Mouse (Mus musculus) liver, embryonic 11.5 days (tissue): ENCODE data around the gene Asb14. TPM values are rescaled to one million over a fixed set of nuclear protein-coding genes. Genes with fewer than 3 reads are reported as not detected.
"Not testable (repeated sequence)": the region's sequence is repeated elsewhere in the genome, so short reads cannot be mapped to it uniquely, and the experiment has no call there.

ENCODE experiments used
- ATAC-seq: fragments of 200-750 bp; cut with Nextera tagmentation; replicated peaks from 2 replicates; pipeline ENCODE4 v1.8.0; 2017; ENCODE audit warnings: moderate number of reproducible peaks, mild to moderate bottlenecking, moderate TSS enrichment, moderate library complexity; ENCODE audit not compliant: low FRiP score
- DNase-seq: peaks from one replicate; pipeline ENCODE4 v3.0.0-alpha.2; 2017; ENCODE audit warnings: low spot score
- H3K27ac ChIP-seq: fragments of 300-500 bp; sonication (generic); 2 replicates; pipeline ENCODE4 v1.5.1; 2014; ENCODE audit warnings: mild to moderate bottlenecking, low read depth, low read length, control low read depth
- H3K27me3 ChIP-seq: fragments of 300-500 bp; sonication (generic); replicated peaks from 2 replicates; pipeline ENCODE4 v1.6.1; 2014; ENCODE audit warnings: low read length, mixed read lengths; ENCODE audit not compliant: control insufficient read depth, insufficient read depth
- H3K36me3 ChIP-seq: fragments of 300-500 bp; sonication (generic); 2 replicates; pipeline ENCODE4 v1.6.1; 2014; ENCODE audit warnings: mild to moderate bottlenecking, low read length, moderate library complexity, mixed read lengths; ENCODE audit not compliant: control insufficient read depth, insufficient read depth
- H3K4me1 ChIP-seq: fragments of 300-500 bp; sonication (generic); replicated peaks from 2 replicates; pipeline ENCODE4 v1.6.1; 2014; ENCODE audit warnings: low read length, mixed read lengths; ENCODE audit not compliant: control insufficient read depth, insufficient read depth
- H3K4me2 ChIP-seq: fragments of 300-500 bp; sonication (generic); 2 replicates; pipeline ENCODE4 v1.6.1; 2014; ENCODE audit warnings: mild to moderate bottlenecking, control low read depth, moderate library complexity
- H3K4me3 ChIP-seq: fragments of 300-500 bp; sonication (generic); 2 replicates; pipeline ENCODE4 v1.5.1; 2014; ENCODE audit warnings: low read depth, low read length, control low read depth
- H3K9ac ChIP-seq: fragments of 300-500 bp; sonication (generic); 2 replicates; pipeline ENCODE4 v1.6.1; 2014; ENCODE audit warnings: low read depth, low read length, control low read depth
- H3K9me3 ChIP-seq: fragments of 300-500 bp; sonication (generic); 2 replicates; pipeline ENCODE4 v1.6.1; 2016; ENCODE audit warnings: low read length, inconsistent platforms, mixed read lengths; ENCODE audit not compliant: control insufficient read depth
- WGBS: fragments of 180-500 bp; shearing (Covaris S2); extraction: QIAGEN DNeasy Blood & Tissue Kit; methylation state at CpG from one replicate; pipeline ENCODE4 v1.1.7; 2014; 5-methylcytosine and 5-hydroxymethylcytosine counted together
- polyA plus RNA-seq: library from polyadenylated mRNA; unstranded; fragments of >200 nt; fragmentation: Nextera tagmentation; extraction: Ambion mirVana; gene quantifications from 2 replicates; pipeline ENCODE4 v1.2.1, GENCODE M21; 2014

Gene Asb14
- polyA plus RNA-seq, 1 experiment from 2014 or later, result not detected

DNA sequence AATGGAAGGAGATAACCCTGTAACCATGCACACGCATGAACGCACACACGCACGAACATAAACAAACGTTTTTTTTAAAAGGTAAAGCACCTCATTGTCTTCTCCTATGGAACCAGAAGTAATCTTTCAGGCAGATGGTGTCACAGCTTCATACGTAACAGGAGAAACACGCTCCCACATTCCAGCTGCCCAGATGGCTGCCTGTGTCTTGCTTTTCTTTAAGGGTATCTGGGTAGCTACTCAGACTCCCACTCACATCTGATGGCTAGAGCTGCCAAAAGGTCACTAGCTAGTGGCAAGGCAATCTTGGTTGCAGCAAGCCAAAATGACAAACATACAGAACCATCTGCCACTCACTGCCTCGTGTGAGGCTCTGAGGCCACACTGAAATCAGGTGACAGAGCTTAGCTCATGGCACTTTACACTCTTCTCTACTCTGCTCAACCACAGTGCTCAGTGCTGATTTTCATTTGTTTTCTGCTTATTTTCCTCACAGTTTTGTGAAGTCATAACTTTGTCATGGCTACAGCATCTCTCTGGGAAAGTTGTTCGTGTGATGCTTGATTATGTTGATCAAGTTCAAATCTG, 19.4 kb downstream of the Asb14 start:
- Histone ChIP-seq H3K27me3 (no peaks in the 10 kb centered on the region), H3K9ac (no peak overlapping the region), H3K9me3 (no peaks in the 10 kb centered on the region), H3K36me3 (no peaks in the 10 kb centered on the region), H3K4me1 (no peaks in the 10 kb centered on the region), H3K4me2 (no peak overlapping the region), H3K4me3 (no peak overlapping the region), H3K27ac (no peak overlapping the region)
- ATAC-seq (no peak), DNase-seq (no peak)
- WGBS, result 83% methylated on average over 9 of the region's 9 CpGs

DNA sequence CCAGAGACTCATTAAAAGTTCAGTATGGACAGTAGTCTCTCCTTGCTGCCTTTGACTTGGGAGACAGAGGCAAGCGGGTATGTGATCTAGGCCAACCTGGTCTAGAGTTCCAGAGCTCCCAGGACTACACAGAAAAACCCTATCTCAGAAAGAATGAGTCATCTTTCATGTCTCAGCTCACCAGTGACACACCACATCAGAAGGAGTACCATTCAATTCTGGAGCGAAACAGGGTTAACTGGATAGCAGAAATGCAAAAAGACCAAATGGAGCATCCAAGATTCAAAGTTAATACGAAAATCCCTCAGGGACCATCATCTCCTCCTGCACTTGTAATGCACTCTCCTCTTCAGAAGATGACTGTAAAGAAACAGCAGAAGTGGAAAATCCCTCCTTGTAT, 25.0 kb downstream of the Asb14 start:
- ATAC-seq (no peak), DNase-seq (no peak)
- WGBS, result 81% methylated on average over 3 of the region's 3 CpGs
- H3K27ac ChIP-seq, result no peak overlapping the region
- no peak overlapping the region for H3K9ac ChIP-seq
- no peaks in the 10 kb centered on the region for H3K4me1 ChIP-seq
- no peaks in the 10 kb centered on the region for H3K36me3 ChIP-seq
- H3K4me2 ChIP-seq, result no peak overlapping the region
- no peaks in the 10 kb centered on the region for H3K9me3 ChIP-seq
- H3K27me3 ChIP-seq, result no peaks in the 10 kb centered on the region
- no peak overlapping the region for H3K4me3 ChIP-seq

DNA sequence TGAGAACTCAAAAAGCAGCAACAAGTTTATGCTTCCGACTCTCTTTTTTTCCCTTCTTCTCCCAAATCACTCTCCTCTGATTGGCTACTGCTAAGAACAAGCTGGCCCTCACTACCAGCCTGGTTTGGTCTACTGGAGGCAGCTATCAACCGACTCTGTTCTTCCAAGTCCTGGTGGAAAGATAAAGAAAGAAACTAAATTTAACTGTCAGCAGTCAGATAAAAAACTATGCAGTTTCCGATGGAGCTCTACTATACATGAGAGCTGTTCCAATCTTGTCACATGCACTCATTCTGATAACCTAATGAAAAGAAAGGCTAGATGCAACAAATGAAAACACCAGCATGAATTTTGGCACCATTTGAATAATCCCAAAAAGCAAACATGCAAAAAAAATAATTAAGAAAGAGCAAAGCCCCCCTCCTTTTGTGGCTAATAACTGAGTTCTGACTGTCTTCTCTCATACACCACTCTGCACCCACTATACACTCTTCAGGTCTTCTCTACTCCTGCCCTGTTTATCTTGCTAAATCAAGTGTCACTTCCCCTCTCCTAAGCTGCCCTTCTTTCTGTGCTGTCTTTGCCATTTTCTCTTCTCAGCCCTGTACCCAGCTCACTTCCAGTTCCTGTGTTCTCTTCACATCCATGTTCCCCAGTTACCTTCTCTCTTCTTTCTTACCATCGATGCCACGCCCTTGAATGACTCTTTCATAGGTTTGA, 29.5 kb downstream of the Asb14 start:
- H3K36me3 ChIP-seq, result peaks cover 2% of the 10 kb centered on the region; the same call in 1 of the 2 replicates
- H3K9me3 ChIP-seq, result no peaks in the 10 kb centered on the region
- ATAC-seq, result peak; percentile 54; the same call in 1 of the 2 replicates
- no peak overlapping the region for H3K4me3 ChIP-seq
- no peak overlapping the region for H3K4me2 ChIP-seq
- no peak for DNase-seq
- 64% methylated on average over 5 of the region's 5 CpGs for WGBS
- H3K27me3 ChIP-seq, result no peaks in the 10 kb centered on the region
- no peaks in the 10 kb centered on the region for H3K4me1 ChIP-seq
- H3K9ac ChIP-seq, result no peak overlapping the region
- H3K27ac ChIP-seq, result no peak overlapping the region

DNA sequence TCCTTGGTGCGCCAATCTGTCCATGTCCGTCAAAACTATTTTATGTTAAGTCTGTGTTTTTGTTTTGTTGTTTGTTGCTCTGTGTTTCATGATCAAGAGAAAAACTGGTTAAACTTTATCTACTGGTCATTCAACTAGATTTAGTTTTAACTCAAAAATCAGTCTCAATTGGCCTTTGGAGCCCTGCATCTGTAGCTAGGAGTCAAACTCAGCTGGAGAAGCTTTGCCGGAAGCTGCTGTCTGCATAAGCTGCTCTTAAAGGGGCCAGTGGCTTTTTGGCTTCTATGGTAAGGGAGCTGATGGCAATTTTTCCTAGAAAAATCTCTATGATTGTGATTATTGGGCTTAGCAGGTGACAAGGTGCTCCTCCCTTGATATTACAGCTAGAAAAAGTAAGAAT, 40.5 kb downstream of the Asb14 start:
- 85% methylated on average over 3 of the region's 3 CpGs for WGBS
- no peaks in the 10 kb centered on the region for H3K9me3 ChIP-seq
- H3K4me1 ChIP-seq, result no peaks in the 10 kb centered on the region
- DNase-seq (no peak), ATAC-seq (no peak)
- H3K4me2 ChIP-seq, result no peak overlapping the region
- no peaks in the 10 kb centered on the region for H3K36me3 ChIP-seq
- H3K27me3 ChIP-seq, result no peaks in the 10 kb centered on the region
- no peak overlapping the region for H3K9ac ChIP-seq
- no peak overlapping the region for H3K4me3 ChIP-seq
- H3K27ac ChIP-seq, result no peak overlapping the region

DNA sequence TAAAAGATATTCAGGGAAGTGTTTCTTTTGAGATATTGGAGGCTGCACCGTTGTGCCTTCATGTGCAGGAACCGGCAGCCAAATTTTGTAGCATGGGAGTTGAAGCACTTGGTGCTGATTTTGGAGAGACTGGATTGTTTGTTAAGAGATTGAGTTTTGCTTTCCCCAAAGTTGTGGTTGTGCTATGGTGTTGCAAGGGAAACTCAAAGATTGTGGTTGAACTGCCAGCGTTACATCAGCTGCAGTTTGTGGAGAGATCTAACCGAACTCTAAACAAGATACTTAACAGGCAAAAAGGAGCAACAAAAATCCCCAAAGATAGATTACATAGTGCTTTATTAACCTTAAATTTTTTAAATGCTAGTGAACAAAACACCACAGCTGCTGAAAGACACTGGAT, 41.2 kb downstream of the Asb14 start:
- Histone ChIP-seq H3K27ac (no peak overlapping the region), H3K4me1 (no peaks in the 10 kb centered on the region), H3K36me3 (no peaks in the 10 kb centered on the region), H3K27me3 (no peaks in the 10 kb centered on the region), H3K9me3 (no peaks in the 10 kb centered on the region), H3K9ac (no peak overlapping the region), H3K4me3 (no peak overlapping the region), H3K4me2 (no peak overlapping the region)
- WGBS, result 75% methylated on average over 4 of the region's 4 CpGs
- ATAC-seq (no peak), DNase-seq (no peak)

DNA sequence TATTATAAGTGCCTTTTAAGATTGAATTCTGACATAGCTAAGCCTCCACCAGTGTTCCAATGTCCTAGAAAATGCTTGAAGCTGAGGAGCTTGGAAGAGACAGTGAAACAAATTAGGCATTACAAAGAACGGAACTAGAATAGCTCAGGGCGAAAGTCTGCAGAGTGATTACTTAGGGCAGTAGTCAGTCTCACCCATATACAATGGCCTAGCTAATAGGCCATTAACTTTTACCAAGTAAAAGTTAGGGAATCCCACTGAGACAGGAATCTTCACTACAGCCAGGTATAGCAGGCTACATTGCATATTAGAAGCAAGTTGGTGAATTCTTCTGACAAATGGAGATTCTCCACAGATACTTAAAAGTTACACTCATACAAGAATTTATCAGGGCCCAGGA, 61.8 kb downstream of the Asb14 start:
- DNase-seq, H3K27me3 ChIP-seq, H3K9ac ChIP-seq, ATAC-seq, H3K36me3 ChIP-seq, H3K4me2 ChIP-seq, H3K27ac ChIP-seq, H3K4me1 ChIP-seq, H3K9me3 ChIP-seq, H3K4me3 ChIP-seq: not testable (repeated sequence)
- WGBS, result 93% methylated on average over 2 of the region's 2 CpGs

DNA sequence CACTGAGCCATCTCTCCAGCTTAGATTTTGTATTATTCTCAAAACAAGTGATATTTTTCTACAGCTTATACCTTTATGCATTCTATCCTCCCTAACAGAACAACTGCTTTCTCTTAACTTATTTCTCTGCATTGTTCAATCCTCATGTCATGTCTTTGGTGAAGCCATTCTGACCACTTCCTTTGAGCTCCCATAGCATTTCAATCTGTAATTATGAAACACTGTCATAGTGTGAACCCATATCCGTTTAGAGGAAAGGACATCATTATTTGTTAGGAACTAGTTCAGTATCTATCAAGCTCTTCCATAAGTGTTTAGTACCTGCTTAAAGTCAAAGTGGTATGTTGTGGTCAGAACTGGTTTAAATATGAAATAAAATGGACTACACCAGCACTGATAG, 66.2 kb downstream of the Asb14 start:
- Histone ChIP-seq H3K27ac (no peak overlapping the region), H3K9me3 (no peaks in the 10 kb centered on the region), H3K4me2 (no peak overlapping the region), H3K36me3 (no peaks in the 10 kb centered on the region), H3K27me3 (no peaks in the 10 kb centered on the region), H3K4me3 (no peak overlapping the region), H3K9ac (no peak overlapping the region), H3K4me1 (no peaks in the 10 kb centered on the region)
- WGBS, result 81% methylated on average over 1 of the region's 1 CpGs
- DNase-seq, result no peak
- no peak for ATAC-seq
